Mouse (Mus musculus) spleen, adult 2 months (tissue): ENCODE measurements around the gene Gabbr2.

Experiments
- CTCF ChIP-seq: fragments of 200-500 bp; IDR thresholded peaks from 2 replicates; pipeline ENCODE4 v1.5.1; 2011; ENCODE audit warnings: mild to moderate bottlenecking, inconsistent platforms; ENCODE audit not compliant: insufficient read depth, insufficient read length, insufficient replicate concordance; ENCODE audit errors: extremely low read depth
- POLR2A ChIP-seq: fragments of 200-500 bp; IDR thresholded peaks from 2 replicates; pipeline ENCODE4 v1.6.1; 2011; ENCODE audit warnings: low read depth, low read length, inconsistent platforms

DNA sequence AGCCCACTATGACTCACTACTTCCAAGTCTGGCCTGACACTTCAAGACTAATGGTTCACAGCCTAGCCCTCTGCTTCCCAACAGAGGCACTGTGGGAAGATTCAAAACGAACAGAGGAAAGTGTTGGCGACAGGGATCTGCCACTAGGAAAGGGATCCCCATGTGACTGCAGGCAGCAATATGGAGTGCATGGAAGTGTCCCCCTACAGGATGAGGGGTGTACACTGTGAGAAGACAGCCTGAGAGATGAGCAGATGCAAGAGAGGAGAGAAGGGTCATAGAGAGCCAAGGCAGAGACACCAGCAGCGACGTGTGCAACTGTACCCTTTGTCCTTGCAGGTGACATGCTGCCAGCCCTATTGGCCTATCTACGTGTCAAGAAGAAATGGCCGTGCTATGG lies 32.3 kb upstream of the Gabbr2 start:
- TF ChIP-seq POLR2A (no peak), CTCF (no peak)
